Mouse (Mus musculus) cerebellum, adult 11 months (tissue): ENCODE data around the gene Sost.
"Not testable (repeated sequence)": the region's sequence is repeated elsewhere in the genome, so short reads cannot be mapped to it uniquely, and the experiment has no call there.

Source experiments
- DNase-seq: peaks from one replicate; pipeline ENCODE4 v3.0.0; 2022

Sost gene

DNA sequence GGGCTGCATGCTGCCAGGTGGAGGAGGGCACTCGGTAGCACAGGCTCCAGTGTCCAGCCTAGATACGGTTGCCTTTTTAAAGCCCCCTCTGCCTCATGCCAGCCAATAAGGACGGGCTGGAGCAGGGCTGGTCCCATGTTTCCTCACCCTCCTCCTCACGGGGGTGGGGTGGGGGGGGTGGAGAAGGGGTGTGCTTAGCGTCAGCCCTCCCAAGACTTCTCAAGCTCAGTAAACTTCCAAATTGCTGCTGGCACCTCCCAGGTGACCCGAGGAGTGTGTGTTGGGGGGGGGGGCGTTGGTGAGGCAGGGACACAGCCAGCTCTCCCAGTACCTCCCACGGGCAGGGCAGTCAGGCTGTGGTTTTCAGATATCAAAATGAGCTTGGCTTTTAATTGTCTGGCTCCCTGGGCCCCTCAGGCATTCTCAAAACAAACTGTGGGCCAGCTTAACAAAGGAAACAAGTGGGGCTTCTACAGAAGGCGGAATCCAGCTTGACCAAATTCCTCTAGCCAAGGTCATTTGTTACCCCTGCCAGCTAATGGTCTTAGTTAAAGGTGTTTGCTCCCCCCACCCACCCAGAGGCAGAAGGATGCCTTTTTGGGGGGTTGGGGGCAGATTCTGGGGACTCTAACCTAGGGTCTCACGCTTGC lies at the start of gene Sost:
Sost (minus strand) TSS at position 51 of the 650 bp plus-strand sequence.
- DNase-seq: no peak

DNA sequence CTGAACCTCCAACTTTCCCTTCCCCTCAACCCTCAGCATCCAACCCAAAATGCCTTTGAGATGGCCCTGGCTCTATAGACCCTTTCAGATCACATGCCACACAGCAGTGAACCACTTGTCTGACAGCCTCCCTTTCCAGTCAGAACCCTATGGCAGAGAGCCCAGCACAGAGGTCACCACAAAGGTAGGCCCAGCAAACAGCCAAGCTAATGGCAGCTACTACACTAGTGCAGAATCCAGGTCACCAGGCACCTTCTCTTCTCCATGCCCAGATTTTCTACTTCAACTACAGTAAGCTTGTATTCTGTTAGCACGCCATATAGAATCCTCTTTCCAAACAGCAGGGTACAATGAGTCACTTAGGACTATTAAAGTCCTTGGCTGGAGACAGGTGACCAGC lies 49.3 kb upstream of the Sost start:
- DNase-seq: no peak

DNA sequence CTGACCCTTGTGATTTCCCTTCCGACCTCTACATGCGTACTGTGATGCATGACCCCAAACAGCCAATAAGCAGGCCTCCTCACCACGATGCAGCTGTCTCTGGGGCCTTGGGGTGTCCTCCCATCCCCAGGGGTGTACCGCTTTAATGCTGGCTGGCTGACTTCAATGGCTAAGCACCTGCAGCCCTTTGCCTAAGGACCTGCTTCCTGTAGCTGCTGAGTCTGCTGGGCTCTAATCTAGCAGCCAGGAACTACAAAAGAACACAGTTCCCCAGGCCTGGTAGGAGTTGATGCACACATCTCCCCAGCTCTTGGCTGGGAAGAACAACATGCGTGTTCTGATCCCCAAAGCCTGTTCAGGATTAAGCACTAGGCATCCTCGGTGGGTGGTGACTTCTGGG lies 48.7 kb upstream of the Sost start:
- no peak for DNase-seq

DNA sequence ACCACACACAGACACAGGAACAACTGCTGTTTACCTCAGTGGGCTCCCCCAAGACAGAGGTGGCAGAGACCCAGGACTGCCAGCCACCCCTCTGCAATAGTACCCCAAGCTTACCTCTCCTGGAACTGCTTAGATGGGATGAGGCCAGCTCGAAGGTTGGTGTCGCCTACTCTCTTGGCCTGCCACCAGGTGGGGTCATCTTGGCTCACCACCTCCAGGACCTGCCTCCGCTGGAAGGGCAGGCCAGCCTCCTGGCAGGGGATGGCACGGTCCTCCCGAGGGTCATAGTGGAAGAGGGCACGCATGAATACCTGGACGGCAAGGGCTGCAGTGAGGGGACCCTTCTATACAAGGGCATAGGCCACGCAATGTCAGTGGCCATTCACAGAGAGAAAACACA lies 46.4 kb upstream of the Sost start:
- no peak for DNase-seq

DNA sequence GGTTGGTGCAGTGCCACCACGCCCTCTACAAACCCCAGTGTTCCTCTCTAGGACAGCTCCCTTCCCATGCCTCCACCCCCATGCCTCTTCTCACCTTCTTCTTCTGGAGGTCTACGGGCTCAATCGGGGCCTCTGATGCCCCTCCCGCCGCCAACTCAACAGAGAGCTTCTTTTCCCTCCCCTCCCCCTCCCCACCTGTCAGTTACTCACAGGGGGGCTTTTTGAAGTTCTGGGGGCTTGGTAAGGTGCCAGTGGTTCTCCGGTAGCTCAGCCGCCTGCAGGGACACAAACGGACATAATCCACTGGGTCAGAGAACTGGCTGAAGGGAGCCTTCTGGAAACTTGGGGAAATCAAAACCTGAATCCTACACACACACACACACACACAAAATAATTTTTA lies 44.7 kb upstream of the Sost start:
- no peak for DNase-seq

DNA sequence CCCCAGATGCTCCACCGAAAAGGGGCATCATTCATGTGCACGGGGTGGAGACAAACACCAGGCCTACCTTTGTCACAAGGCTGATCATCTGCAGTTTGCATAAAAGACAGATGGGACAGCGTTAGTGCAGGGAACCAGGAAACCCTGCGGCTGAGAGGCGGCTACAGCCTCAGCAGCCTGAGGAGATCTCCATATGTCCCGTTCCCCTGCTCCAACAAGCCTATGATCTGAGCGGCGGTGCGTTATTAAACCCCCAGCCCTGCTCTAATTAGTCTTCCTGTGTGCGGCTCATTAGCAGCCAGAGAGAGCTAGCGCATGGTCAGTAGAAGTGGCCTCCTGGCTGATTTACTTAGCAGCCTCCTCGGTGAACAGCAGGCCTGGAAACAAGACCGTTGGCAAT lies 43.3 kb upstream of the Sost start:
- peak; percentile 75 for DNase-seq

DNA sequence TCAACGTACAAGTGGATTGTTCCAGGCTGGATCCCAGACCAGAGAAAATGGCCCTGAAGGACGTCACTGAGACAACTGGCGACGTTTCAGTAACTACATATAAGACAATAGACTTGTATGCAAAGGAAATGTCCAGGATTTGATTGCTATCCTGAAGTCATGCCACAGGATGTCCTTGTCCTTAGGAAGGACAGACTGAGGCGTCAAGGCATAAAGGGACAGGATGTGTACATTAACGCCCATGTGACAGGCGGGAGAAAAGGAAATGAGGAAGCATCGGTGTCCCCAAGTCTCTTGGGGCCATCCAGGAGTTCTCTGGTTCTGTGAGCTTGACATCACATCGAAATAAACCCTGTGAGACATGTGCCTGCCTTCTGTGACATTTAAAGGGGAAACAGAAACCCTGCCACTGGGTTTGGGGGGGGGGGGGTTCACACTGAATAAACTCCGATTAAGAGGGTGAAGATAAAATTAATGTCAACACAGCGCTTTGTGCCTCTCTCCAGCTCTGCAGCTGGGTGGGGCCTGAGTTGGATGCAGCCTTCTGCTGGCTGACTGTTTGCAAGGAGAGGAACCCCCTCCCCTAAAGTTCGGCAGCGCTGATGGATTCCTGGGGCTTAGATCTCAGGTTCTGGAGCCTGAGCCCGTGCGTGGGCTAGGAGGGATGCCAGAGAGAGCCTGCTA lies 42.3 kb upstream of the Sost start:
- no peak for DNase-seq

DNA sequence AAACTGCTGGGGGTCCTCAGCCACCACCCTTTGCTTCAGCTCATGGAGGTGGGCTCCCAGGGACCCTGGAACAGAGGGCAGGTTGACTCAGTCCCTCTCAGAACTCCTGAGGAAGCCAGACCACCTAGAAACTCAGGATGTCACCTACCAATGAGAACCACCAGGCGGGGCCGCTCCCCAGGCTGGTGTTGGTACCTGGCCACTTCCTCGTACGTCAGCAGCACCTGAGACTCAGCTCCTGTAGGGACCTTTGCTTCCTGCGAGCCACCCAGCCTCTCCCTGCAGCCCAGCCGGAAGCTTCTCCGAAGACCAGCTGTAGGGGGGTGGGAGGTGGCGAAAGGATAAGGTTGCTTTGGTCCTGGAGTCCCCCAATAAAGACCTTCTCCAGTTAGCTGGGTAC lies 41.6 kb upstream of the Sost start:
- DNase-seq: no peak

DNA sequence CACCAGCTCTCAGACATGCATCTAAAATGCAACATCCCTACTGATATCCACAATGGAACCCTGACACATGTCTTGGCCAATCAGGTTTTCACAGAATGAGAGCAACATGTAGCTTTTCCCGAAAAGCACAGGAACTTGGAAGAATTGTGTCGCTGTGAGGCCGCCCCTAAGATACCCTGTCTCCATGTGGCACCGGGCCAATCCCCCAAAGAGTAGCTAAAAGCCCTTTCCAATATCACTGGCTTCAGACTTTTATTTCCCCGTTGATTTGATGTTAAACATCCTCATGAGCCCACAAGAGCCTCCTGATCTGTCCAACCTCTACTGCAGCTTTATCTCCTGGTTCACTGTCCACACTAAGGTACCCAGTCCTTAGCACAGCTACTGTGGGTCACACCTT lies 39.9 kb upstream of the Sost start:
- DNase-seq: no peak

DNA sequence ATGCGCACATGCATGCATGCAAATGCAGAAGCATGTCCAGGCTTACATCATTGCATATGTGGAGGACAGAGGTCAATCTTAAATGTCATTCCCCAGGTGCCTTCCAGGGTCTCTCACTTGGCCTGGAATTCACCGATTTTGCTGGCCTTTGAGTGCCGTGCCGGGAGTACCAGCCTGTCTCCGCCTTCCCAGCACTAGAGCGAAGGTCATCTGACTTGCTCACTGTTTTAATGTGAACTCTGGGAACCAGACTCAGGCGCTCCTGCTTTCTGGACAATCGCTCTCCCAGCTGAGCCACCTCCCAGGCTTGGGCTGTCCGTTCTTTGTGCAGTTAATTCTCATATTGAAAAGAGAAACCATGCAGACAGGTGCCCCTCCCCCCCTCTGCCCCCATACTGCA lies 39.5 kb upstream of the Sost start:
- no peak for DNase-seq

DNA sequence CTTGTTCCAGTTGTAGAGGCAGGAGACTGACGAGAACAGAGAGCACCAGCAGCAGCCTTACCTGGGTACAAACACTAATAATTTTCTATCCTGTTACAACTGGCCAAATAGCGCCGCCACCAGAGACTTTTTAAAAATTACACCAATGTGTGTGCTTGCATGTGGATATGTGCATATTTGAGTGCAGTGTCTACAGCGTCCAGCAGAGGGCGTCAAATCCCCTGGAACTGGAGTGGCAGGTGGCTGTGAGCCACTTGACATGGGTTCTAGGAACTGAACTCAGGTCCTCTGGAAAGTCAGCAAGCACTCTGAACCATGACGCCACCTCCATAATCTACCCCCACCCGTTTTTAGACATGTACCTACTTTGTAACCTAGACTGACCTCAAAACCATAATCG lies 37.4 kb upstream of the Sost start:
- DNase-seq: no peak

DNA sequence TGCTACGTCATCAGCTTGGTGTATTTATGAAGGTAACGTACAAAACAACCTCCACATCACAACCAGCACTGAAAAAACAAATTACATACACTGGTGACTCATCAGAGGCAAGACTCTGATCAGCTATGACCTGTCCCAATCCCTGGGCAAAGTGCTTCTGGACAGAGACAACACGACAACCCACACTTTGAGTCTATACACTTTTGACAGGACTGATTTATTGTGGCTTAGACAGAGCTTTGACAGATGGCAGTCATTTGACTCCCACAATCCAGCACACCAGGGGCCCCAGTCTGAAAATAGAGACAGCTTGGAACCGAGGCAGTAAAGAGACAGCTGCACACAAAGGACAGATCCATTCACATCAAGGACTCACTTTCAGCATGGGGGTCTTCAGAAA lies 32.7 kb upstream of the Sost start:
- DNase-seq: no peak

DNA sequence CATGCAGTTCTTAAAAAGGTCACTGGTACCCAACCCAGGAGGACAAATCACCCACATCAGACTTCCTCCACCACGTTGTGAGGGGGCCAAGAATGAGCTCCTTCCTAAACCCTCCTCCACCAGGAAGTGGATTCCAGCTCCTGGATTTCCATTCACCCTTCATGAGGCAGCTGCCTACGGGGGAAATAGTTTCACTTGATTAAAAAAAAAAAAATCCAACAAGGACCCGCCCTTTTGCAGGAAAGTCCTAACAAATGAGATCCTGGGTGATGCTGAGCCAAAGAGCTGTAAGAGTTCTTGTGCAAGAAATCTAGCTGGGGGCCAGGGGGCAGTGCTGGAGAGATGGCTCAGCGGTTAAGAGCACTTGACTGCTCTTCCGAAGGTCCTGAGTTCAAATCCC lies 31.4 kb upstream of the Sost start:
- no peak for DNase-seq

DNA sequence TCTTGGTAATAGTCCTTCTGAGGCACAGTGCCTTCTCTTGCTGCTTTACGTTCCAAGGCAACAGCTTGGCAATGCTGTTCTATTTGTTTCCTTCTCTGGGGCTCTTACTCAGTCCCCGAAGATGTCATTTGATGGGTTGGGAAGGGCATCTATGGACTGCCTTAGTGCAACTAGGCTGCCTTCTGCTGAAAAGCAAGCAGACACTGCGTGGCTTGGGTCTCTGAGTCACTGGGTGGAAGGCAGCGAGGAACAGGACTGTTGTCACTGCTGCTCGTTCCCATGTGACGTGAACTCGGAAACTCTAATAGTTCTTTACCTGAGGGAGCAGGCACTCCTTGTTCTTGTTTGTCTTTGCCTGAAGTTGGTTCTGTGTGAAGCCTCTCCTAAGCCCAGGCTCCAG lies 29.1 kb upstream of the Sost start:
- DNase-seq: no peak

DNA sequence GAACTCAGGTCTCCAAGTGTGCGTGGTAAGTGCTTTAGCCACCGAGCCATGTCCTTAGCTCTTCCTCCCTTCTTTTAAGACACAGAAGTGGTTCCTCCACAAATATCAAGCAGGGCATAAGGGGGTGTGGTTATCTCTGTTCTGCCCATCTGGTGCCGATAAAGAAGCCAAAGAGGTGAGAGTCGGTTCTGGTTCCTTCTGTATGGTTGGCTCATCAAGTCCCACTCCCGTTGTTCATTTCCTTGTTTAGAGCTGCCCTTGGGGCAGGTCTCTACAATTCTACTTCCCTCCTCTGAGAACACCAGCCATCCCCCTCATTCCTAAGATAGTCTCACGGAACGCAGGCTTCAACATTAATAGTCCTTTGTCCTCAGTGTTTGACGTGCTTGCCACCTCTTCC lies 27.3 kb upstream of the Sost start:
- DNase-seq: no peak

DNA sequence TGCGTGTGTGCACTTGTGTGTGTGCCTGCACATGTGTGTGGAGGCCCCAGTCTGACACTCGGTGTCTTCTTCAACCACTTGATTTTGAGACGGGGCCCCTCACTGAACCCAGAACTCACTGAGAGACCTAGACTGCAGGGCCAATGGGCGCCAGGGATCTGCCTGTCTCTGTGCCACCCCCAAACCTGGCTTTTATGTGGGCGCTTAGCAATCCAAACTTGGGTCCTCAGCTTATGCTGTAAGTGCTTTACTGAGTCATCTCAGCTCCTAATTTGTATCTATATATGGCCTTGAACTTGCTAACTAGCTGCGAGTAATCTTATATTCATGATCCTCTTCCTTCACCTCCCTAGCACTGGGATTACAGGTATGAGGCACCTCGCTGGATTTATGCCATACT lies 25.6 kb upstream of the Sost start:
- DNase-seq: no peak

DNA sequence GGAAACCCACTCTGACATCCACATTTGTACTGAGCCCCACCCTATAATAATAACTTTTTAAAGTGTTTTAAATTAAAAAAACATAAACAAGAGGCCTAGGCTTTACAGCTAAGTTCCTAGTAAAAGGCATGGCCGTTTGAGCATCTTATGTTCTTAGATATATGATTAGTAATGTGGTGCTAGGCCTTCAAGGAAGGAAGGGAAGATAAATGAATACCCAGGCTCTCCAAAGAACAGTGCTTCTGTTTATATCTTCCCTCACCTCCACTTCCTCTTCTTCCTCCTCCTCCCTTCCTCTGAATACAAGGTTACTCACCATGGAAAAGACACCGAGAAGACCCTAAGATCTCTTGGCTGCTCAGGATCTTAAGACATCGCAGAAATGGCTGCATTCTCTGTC lies 25.0 kb upstream of the Sost start:
- no peak for DNase-seq

DNA sequence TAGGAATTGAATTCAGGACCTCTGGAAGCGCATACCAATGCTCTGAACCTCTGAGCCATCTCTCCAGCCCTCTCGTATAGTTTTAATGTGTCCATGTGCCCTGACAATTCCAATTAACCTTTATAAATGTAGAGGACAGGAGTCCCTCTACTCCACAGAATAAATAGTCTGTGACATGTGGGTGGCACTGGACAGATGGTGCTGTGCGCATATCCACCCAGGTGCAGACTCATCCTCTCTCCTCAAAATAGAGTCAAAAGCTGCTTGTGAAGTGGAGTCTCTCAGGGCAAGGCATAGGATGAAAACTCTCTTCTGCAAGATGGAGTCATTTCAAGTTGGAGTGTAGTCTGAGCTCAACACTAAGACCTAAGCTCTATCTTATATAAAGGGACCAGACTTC lies 23.4 kb upstream of the Sost start:
- no peak for DNase-seq

DNA sequence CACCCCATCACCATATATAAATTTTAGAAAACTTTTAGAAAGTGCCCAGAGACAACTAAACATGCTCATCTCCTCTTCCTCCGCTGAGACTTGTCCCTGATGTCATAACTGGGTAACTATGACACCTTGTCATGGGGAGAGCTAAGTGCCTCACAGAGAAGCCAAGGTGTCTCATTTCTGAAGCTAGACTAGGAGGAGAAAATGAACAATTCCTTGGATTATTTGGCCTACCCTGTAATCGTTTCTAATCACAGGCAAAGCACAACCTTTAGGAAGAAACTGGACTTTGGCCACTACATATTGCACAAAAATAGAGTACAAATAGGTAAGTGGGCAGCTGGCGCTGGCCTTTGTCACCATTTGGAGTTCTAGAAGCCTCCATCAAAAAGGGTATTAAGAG lies 20.1 kb upstream of the Sost start, which contains the start of gene Dusp3:
Dusp3 (minus strand) TSS at position 101 of the 400 bp plus-strand sequence.
- DNase-seq: no peak

DNA sequence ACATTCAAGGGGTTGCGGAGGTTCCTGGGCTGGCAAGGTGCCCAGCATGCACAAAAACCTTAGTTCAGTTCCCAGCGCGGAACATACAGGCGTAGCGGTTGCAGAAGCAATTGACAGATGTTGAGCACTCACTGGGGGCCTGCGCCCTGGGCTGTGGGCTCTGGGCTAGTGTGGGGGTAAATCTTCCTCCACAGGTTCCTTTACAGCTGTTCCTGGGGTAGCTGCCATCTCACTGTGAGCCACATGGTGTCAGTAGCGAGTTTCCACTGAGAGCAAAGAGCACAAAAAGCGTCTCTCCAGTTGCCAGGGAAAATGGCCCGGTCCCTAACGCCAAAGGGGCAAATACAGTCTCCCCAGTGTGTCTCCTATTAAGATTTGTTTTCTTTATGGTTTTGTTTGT lies 19.2 kb upstream of the Sost start:
- DNase-seq: peak; percentile 85

DNA sequence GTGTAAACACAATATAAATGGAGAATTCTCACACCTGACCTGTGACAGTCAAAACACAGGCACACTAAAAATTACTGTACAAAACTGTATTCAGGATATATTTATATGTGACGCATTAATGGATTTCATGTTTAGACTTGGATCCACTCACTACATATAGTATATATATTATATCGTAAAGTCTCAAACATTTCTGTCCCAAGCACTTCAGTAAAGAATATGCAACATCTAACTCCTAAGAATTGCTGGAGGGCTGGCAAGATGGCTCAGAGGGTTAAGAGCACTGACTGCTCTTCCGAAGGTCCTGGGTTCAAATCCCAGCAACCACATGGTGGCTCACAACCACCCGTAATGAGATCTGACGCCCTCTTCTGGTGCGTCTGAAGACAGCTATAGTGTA lies 18.6 kb upstream of the Sost start:
- DNase-seq: not testable (repeated sequence)

DNA sequence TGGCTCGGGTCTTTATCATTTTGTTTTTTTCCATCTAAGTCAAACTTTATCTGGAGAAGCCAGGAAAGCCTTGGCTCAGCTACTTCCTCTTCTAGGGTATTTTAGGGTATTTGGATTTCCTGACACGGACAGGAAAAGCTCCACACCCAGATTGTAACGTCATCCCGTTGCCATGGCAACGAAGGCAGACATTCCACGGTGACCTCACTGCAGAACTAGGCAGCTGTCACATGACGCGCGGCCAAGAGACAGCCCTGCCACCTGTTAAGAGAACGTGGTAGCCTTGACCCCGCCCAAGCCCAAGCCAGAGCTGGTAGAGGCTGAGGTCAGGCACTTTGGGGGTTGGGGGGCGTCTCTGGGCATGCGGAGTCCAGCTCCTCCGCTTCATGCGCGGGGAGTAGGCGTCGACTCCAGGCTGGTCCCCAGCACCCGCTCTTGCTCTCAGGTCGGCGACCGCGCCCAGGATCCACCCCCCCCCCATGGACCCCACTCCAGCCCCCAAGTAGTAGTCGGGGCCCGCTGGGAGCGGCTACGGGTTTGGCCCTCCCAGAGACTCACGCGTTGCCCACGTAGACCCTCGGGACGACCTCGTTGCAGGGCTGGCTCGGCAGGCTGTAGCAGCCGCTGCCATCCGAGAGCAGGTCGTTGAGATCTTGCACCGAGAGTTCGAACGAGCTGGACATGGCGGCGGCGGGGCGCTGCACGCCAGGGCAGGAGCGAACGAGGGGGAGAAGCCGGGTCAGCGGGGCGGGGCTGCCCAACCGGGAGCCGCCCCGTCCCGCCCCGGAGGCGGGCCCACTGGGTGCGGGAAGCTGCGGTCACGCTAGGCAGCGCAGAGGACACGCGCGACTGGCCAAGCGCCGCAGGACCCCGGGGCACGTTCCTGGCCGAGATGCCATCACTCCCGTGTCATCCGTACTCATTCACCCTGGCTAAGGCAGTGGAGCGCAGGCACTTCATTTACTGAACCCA lies 17.5 kb upstream of the Sost start, which contains the start of gene Cfap97d1:
Cfap97d1 (plus strand) TSS at position 226 of the 972 bp plus-strand sequence.
- peak; percentile 94 for DNase-seq

DNA sequence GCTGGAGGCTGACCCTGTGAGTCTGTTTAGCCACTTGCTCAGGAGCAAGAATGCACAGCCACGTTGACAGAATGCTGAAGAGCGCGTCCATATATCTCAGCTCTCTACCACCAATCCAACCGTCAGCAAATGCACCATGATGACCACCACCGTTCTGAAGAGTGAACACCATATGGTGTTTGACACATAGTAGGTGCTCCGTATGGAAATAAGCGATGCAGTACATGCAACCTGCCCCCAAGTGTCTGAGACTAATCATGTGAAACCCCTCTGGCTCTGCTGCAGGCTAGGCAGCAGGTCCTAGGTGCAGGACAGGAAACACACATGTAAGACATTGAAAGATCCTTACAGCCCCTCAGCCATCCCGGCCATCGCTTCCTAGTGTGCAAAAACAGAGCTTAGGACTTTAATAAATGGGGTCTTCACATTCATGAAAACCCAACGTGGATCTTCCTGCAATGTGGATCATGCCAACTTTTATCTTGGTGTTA lies 16.7 kb upstream of the Sost start:
- no peak for DNase-seq
